Mouse (Mus musculus) liver, adult 2 months (tissue): ENCODE data around the gene Gna13. TPM values are rescaled to one million over a fixed set of nuclear protein-coding genes. Genes with fewer than 3 reads are reported as not detected.

Experiments used
- DNase-seq: peaks from one replicate; pipeline ENCODE4 v3.0.0-alpha.2; 2011; ENCODE audit warnings: low read depth, low spot score; ENCODE audit errors: extremely low read depth
- H3K27ac ChIP-seq: fragments of 200-500 bp; replicated peaks from 2 replicates; pipeline ENCODE4 v1.5.1; 2012; ENCODE audit warnings: low read depth, mild to moderate bottlenecking, control low read depth, inconsistent platforms, low read length; ENCODE audit not compliant: insufficient read depth
- H3K27me3 ChIP-seq: fragments of 200-500 bp; 2 replicates; pipeline ENCODE4 v1.6.1; 2012; ENCODE audit warnings: mild to moderate bottlenecking, moderate library complexity, low read length, inconsistent platforms; ENCODE audit not compliant: control insufficient read depth, insufficient read depth
- H3K36me3 ChIP-seq: fragments of 200-500 bp; 2 replicates; pipeline ENCODE4 v1.6.1; 2012; ENCODE audit warnings: low read length, inconsistent platforms; ENCODE audit not compliant: control insufficient read depth, insufficient read depth
- H3K4me1 ChIP-seq: fragments of 200-500 bp; 2 replicates; pipeline ENCODE4 v1.6.1; 2011; ENCODE audit warnings: low read length; ENCODE audit not compliant: control insufficient read depth, insufficient read depth
- H3K4me3 ChIP-seq: fragments of 200-500 bp; 2 replicates; pipeline ENCODE4 v1.5.1; 2011; ENCODE audit warnings: low read depth, mild to moderate bottlenecking, control low read depth, low read length, moderate library complexity; ENCODE audit not compliant: insufficient read depth
- H3K79me2 ChIP-seq: fragments of 200-500 bp; 2 replicates; pipeline ENCODE4 v1.6.1; 2012; ENCODE audit warnings: inconsistent platforms, mild to moderate bottlenecking, low read length, moderate library complexity; ENCODE audit not compliant: control insufficient read depth, insufficient read depth
- H3K9ac ChIP-seq: fragments of 200-500 bp; 2 replicates; pipeline ENCODE4 v1.6.1; 2012; ENCODE audit warnings: low read depth, mild to moderate bottlenecking, control low read depth, inconsistent platforms, low read length
- CTCF ChIP-seq: fragments of 200-500 bp; IDR thresholded peaks from 2 replicates; pipeline ENCODE4 v1.5.1; 2011; ENCODE audit warnings: low read depth, low read length, control low read depth
- POLR2A ChIP-seq: fragments of 200-500 bp; IDR thresholded peaks from 2 replicates; pipeline ENCODE4 v1.6.1; 2011; ENCODE audit warnings: low read length, control low read depth; ENCODE audit not compliant: insufficient read depth; ENCODE audit errors: extremely low read depth
- WGBS: fragments of 180-500 bp; shearing (Covaris S2); methylation state at CpG from one replicate; pipeline ENCODE4 v1.1.7; 2018; 5-methylcytosine and 5-hydroxymethylcytosine counted together
- polyA plus RNA-seq: library from polyadenylated mRNA; depleted of rRNA; stranded (reverse); fragments of >200 nt; gene quantifications from 2 replicates; pipeline ENCODE4 v1.2.3, GENCODE M21; 2012
- total RNA-seq: library from RNA; depleted of rRNA; stranded (reverse); fragments of >200 nt; gene quantifications from 2 replicates; pipeline ENCODE4 v1.2.3, GENCODE M21; 2014

Gna13 gene
- total and polyA plus RNA-seq, 2 experiments, result 13.7 to 18.0 TPM

GRCm38 (mm10) chr11:109343558-109343957 lies 19.1 kb upstream of the Gna13 start:
- Histone ChIP-seq H3K4me1 (peaks cover 17% of the 10 kb centered on the region), H3K27me3 (no peaks in the 10 kb centered on the region)

GRCm38 (mm10) chr11:109343991-109344599 lies 18.5 kb upstream of the Gna13 start:
- H3K9ac ChIP-seq, result no peak overlapping the region
- no peaks in the 10 kb centered on the region for H3K27me3 ChIP-seq
- WGBS, result 45% methylated on average over 10 of the region's 10 CpGs
- TF ChIP-seq CTCF, result peak; percentile 70
- TF ChIP-seq POLR2A, result no peak
- H3K4me3 ChIP-seq, result no peak overlapping the region
- peaks cover 17% of the 10 kb centered on the region for H3K4me1 ChIP-seq
- no peaks in the 10 kb centered on the region for H3K79me2 ChIP-seq
- no peaks in the 10 kb centered on the region for H3K36me3 ChIP-seq
- DNase-seq, result peak; percentile 37
- H3K27ac ChIP-seq, result peak overlapping the region; percentile 55

More at GRCm38 (mm10) chr11:109343558-109343957, 19.1 kb upstream of the Gna13 start:
- H3K9ac ChIP-seq, result no peak overlapping the region
- H3K27ac ChIP-seq, result peak overlapping the region; percentile 55
- TF ChIP-seq CTCF (no peak), POLR2A (no peak)
- H3K36me3 ChIP-seq, result no peaks in the 10 kb centered on the region
- 80% methylated on average over 7 of the region's 7 CpGs for WGBS
- H3K4me3 ChIP-seq, result no peak overlapping the region
- no peaks in the 10 kb centered on the region for H3K79me2 ChIP-seq
- DNase-seq, result no peak

- WGBS, result 10% methylated on average over 10 of the region's 10 CpGs
- Histone ChIP-seq H3K79me2 (no peaks in the 10 kb centered on the region), H3K4me3 (no peak overlapping the region), H3K27ac (peak overlapping the region; percentile 5), H3K4me1 (peaks cover 11% of the 10 kb centered on the region), H3K9ac (no peak overlapping the region), H3K36me3 (no peaks in the 10 kb centered on the region), H3K27me3 (no peaks in the 10 kb centered on the region)
- TF ChIP-seq CTCF (no peak), POLR2A (no peak)
- peak; percentile 73 for DNase-seq
Observed at GRCm38 (mm10) chr11:109347242-109347959, 15.2 kb upstream of the Gna13 start.

- 75% methylated on average over 12 of the region's 12 CpGs for WGBS
- no peak for DNase-seq
- Histone ChIP-seq H3K27ac (peak overlapping the region; percentile 8; the same call in 1 of the 2 replicates), H3K4me1 (peaks cover 11% of the 10 kb centered on the region), H3K36me3 (no peaks in the 10 kb centered on the region), H3K4me3 (no peak overlapping the region), H3K27me3 (no peaks in the 10 kb centered on the region), H3K79me2 (no peaks in the 10 kb centered on the region), H3K9ac (no peak overlapping the region)
- TF ChIP-seq CTCF (no peak), POLR2A (no peak)
Observed at GRCm38 (mm10) chr11:109348408-109348807, 14.2 kb upstream of the Gna13 start.

- no peak for DNase-seq
- TF ChIP-seq POLR2A, result no peak
- TF ChIP-seq CTCF, result no peak
Observed at GRCm38 (mm10) chr11:109349652-109350316, 12.8 kb upstream of the Gna13 start.

GRCm38 (mm10) chr11:109350317-109350714 lies 12.3 kb upstream of the Gna13 start:
- H3K27me3 ChIP-seq, result no peaks in the 10 kb centered on the region
- no peaks in the 10 kb centered on the region for H3K36me3 ChIP-seq
- no peak for DNase-seq
- 85% methylated on average over 7 of the region's 7 CpGs for WGBS
- no peak overlapping the region for H3K4me3 ChIP-seq
- no peak overlapping the region for H3K27ac ChIP-seq
- no peak overlapping the region for H3K9ac ChIP-seq
- peaks cover 8% of the 10 kb centered on the region for H3K4me1 ChIP-seq
- H3K79me2 ChIP-seq, result no peaks in the 10 kb centered on the region
- TF ChIP-seq CTCF, result no peak
- TF ChIP-seq POLR2A, result no peak

More at GRCm38 (mm10) chr11:109349652-109350316, 12.8 kb upstream of the Gna13 start:
- H3K36me3 ChIP-seq, result no peaks in the 10 kb centered on the region
- no peak overlapping the region for H3K4me3 ChIP-seq
- 69% methylated on average over 5 of the region's 5 CpGs for WGBS
- H3K79me2 ChIP-seq, result no peaks in the 10 kb centered on the region
- H3K27me3 ChIP-seq, result no peaks in the 10 kb centered on the region
- peaks cover 8% of the 10 kb centered on the region for H3K4me1 ChIP-seq
- H3K9ac ChIP-seq, result no peak overlapping the region
- H3K27ac ChIP-seq, result no peak overlapping the region
